Mouse (Mus musculus): ENCODE measurements around the gene Tmpo. TPM values are rescaled to one million over a fixed set of nuclear protein-coding genes. Genes with fewer than 3 reads are reported as not detected.

The Tmpo gene
- total RNA-seq, 2 experiments from 2014 or later: 1,232 to 1,337 TPM

GRCm38 (mm10) chr10:91162511-91163163 is 18.5 kb downstream of the Tmpo start:
- no peak for ATAC-seq (replicated peaks; ENCODE audit: low FRiP score, poor library complexity, severe bottlenecking)

GRCm38 (mm10) chr10:91162077-91162476 is 19.0 kb downstream of the Tmpo start:
- ATAC-seq (replicated peaks; ENCODE audit: low FRiP score, poor library complexity, severe bottlenecking): no peak

- ATAC-seq (replicated peaks; ENCODE audit: low FRiP score, poor library complexity, severe bottlenecking): no peak
Measured at GRCm38 (mm10) chr10:91161006-91161405, 20.1 kb downstream of the Tmpo start.

- no peak for ATAC-seq (replicated peaks; ENCODE audit: low FRiP score, poor library complexity, severe bottlenecking)
Measured at GRCm38 (mm10) chr10:91158442-91158841, 22.7 kb downstream of the Tmpo start.

GRCm38 (mm10) chr10:91156338-91156737 is 24.8 kb downstream of the Tmpo start:
- ATAC-seq (replicated peaks; ENCODE audit: low FRiP score, poor library complexity, severe bottlenecking): no peak

- ATAC-seq (replicated peaks; ENCODE audit: low FRiP score, poor library complexity, severe bottlenecking): no peak
Measured at GRCm38 (mm10) chr10:91153894-91154503, 27.1 kb downstream of the Tmpo start.

- ATAC-seq (replicated peaks; ENCODE audit: low FRiP score, poor library complexity, severe bottlenecking): no peak
Measured at GRCm38 (mm10) chr10:91145413-91145812, 35.7 kb downstream of the Tmpo start.

- ATAC-seq (replicated peaks; ENCODE audit: low FRiP score, poor library complexity, severe bottlenecking): no peak
Measured at GRCm38 (mm10) chr10:91143313-91144230, 37.5 kb downstream of the Tmpo start.

- no peak for ATAC-seq (replicated peaks; ENCODE audit: low FRiP score, poor library complexity, severe bottlenecking)
Measured at GRCm38 (mm10) chr10:91142654-91143191, 38.4 kb downstream of the Tmpo start.

- 0 out of 2 replicates have a peak, but pooled peaks have one; percentile 52 for ATAC-seq (replicated peaks; ENCODE audit: low FRiP score, poor library complexity, severe bottlenecking)
Measured at GRCm38 (mm10) chr10:91141564-91141963, 39.6 kb downstream of the Tmpo start.

- no peak for ATAC-seq (replicated peaks; ENCODE audit: low FRiP score, poor library complexity, severe bottlenecking)
Measured at GRCm38 (mm10) chr10:91139148-91139766, 41.9 kb downstream of the Tmpo start.

GRCm38 (mm10) chr10:91138317-91138716 is 42.8 kb downstream of the Tmpo start:
- no peak for ATAC-seq (replicated peaks; ENCODE audit: low FRiP score, poor library complexity, severe bottlenecking)

- no peak for ATAC-seq (replicated peaks; ENCODE audit: low FRiP score, poor library complexity, severe bottlenecking)
Measured at GRCm38 (mm10) chr10:91137400-91137799, 43.7 kb downstream of the Tmpo start.

GRCm38 (mm10) chr10:91135302-91135972 is 45.7 kb downstream of the Tmpo start:
- no peak for ATAC-seq (replicated peaks; ENCODE audit: low FRiP score, poor library complexity, severe bottlenecking)

GRCm38 (mm10) chr10:91131565-91131964 is 49.5 kb downstream of the Tmpo start:
- no peak for ATAC-seq (replicated peaks; ENCODE audit: low FRiP score, poor library complexity, severe bottlenecking)

GRCm38 (mm10) chr10:91130792-91131191 is 50.3 kb downstream of the Tmpo start:
- ATAC-seq (replicated peaks; ENCODE audit: low FRiP score, poor library complexity, severe bottlenecking): no peak

- ATAC-seq (replicated peaks; ENCODE audit: low FRiP score, poor library complexity, severe bottlenecking): no peak
Measured at GRCm38 (mm10) chr10:91128551-91129160, 52.5 kb downstream of the Tmpo start.

GRCm38 (mm10) chr10:91127395-91127794 is 53.7 kb downstream of the Tmpo start:
- ATAC-seq (replicated peaks; ENCODE audit: low FRiP score, poor library complexity, severe bottlenecking): no peak
